Mouse (Mus musculus) bone marrow, adult 2 months (tissue): ENCODE results near the gene Folr1. TPM values are rescaled to one million over a fixed set of nuclear protein-coding genes. Genes with fewer than 3 reads are reported as not detected.

Experiments used
- H3K27ac ChIP-seq: fragments of 200-500 bp; 2 replicates; pipeline ENCODE4 v1.5.1; 2012; ENCODE audit warnings: low read depth, mild to moderate bottlenecking, control low read depth, inconsistent platforms, low read length; ENCODE audit not compliant: control insufficient read depth, poor library complexity, insufficient read depth
- H3K4me1 ChIP-seq: fragments of 200-500 bp; 2 replicates; pipeline ENCODE4 v1.6.1; 2011; ENCODE audit warnings: low read length; ENCODE audit not compliant: control insufficient read depth, insufficient read depth
- H3K4me3 ChIP-seq: fragments of 200-500 bp; replicated peaks from 2 replicates; pipeline ENCODE3; 2011; ENCODE audit warnings: mild to moderate bottlenecking, low read depth, low read length, control low read depth; ENCODE audit not compliant: control insufficient read depth
- CTCF ChIP-seq: fragments of 200-500 bp; IDR thresholded peaks from 2 replicates; pipeline ENCODE4 v1.5.1; 2011; ENCODE audit warnings: low read length, control low read depth; ENCODE audit not compliant: control insufficient read depth, insufficient read depth
- POLR2A ChIP-seq: fragments of 200-500 bp; IDR thresholded peaks from 2 replicates; pipeline ENCODE4 v1.6.1; 2011; ENCODE audit warnings: low read depth, mild to moderate bottlenecking, control low read depth, low read length, borderline replicate concordance; ENCODE audit not compliant: control insufficient read depth
- WGBS: fragments of 180-500 bp; shearing (Covaris S2); methylation state at CpG from one replicate; pipeline ENCODE4 v1.1.7; 2018; 5-methylcytosine and 5-hydroxymethylcytosine counted together
- polyA plus RNA-seq: library from polyadenylated mRNA; stranded (reverse); fragments of >200 nt; gene quantifications from 2 replicates; pipeline ENCODE4 v1.2.4, GENCODE M21; 2011; ENCODE audit warnings: low replicate concordance; ENCODE audit not compliant: missing spikeins, insufficient read depth, insufficient read length

The Folr1 gene
- polyA plus RNA-seq, 1 experiment = 6.8 TPM

DNA sequence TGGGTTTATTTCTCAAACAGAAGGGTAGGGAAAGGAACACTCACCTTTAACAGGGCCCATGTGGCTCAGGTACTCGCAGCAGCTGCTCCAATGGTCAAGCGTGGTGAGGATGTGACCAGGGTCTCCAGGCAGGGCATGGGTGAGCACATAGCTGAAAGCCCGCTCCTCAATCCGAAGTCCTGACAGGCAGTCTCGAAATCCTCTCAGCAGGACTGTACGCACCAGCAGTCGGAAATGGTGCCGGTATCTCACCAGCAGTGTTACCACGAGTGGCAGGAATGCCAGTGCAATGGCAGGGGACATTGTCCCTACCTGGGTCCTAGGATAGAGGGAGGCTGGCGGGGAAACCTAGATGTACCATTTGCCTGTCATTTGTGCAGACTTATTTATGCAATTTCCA, 31.4 kb upstream of the Folr1 start:
- Histone ChIP-seq H3K27ac (no peak overlapping the region), H3K4me1 (peaks cover 6% of the 10 kb centered on the region), H3K4me3 (no peak overlapping the region)
- TF ChIP-seq POLR2A = no peak
- TF ChIP-seq CTCF = no peak
- 85% methylated on average over 10 of the region's 10 CpGs for WGBS

GRCm38 (mm10) chr7:101900331-101901097, 29.9 kb upstream of the Folr1 start:
- no peak overlapping the region for H3K27ac ChIP-seq
- TF ChIP-seq CTCF (no peak), POLR2A (no peak)
- H3K4me3 ChIP-seq = no peak overlapping the region
- 74% methylated on average over 16 of the region's 16 CpGs for WGBS
- H3K4me1 ChIP-seq = peaks cover 3% of the 10 kb centered on the region

GRCm38 (mm10) chr7:101896104-101897066, 25.8 kb upstream of the Folr1 start:
- WGBS = under 1% methylated on average over 57 of the region's 57 CpGs
- Histone ChIP-seq H3K4me1 (peaks cover 3% of the 10 kb centered on the region), H3K27ac (peak overlapping the region; percentile 77), H3K4me3 (peak overlapping the region; percentile 92)
- peak; percentile 66; the same call in 1 of the 2 replicates for TF ChIP-seq POLR2A
- TF ChIP-seq CTCF = no peak

GRCm38 (mm10) chr7:101895695-101896094, 25.1 kb upstream of the Folr1 start:
- no peak for TF ChIP-seq CTCF
- TF ChIP-seq POLR2A = no peak
- 38% methylated on average over 9 of the region's 9 CpGs for WGBS
- Histone ChIP-seq H3K27ac (peak overlapping the region; percentile 69), H3K4me1 (peaks cover 3% of the 10 kb centered on the region), H3K4me3 (peak overlapping the region; percentile 92)

DNA sequence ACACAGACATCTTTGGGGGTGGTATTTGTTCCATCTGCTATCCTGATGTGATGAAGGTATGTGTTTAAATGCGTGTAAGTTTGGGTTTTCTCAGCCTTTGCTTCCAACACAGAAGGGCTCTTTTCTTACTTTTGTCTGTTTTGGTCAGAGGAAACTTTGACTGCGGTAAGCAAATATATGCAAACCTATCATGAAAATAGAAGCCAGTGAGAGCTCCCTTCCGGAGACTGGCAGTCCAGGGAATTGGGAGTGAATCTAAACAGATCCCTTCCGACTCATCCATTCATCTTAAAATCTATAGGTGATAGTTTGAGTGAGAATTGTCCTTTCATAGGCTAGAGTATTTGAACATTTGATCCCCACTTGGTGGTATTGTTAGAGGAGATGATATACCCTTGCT, 17.9 kb upstream of the Folr1 start:
- Histone ChIP-seq H3K27ac (no peak overlapping the region), H3K4me1 (no peaks in the 10 kb centered on the region), H3K4me3 (no peak overlapping the region)
- TF ChIP-seq POLR2A = no peak
- no peak for TF ChIP-seq CTCF
- 78% methylated on average over 4 of the region's 4 CpGs for WGBS

GRCm38 (mm10) chr7:101886274-101886673, 15.7 kb upstream of the Folr1 start:
- TF ChIP-seq POLR2A = no peak
- TF ChIP-seq CTCF = no peak
- WGBS = 82% methylated on average over 6 of the region's 6 CpGs
- Histone ChIP-seq H3K4me1 (no peaks in the 10 kb centered on the region), H3K27ac (no peak overlapping the region), H3K4me3 (no peak overlapping the region)

- no peaks in the 10 kb centered on the region for H3K4me1 ChIP-seq
- 84% methylated on average over 4 of the region's 4 CpGs for WGBS
- no peak overlapping the region for H3K27ac ChIP-seq
- no peak overlapping the region for H3K4me3 ChIP-seq
- TF ChIP-seq POLR2A = no peak
- no peak for TF ChIP-seq CTCF
Measured at GRCm38 (mm10) chr7:101884160-101884559, 13.6 kb upstream of the Folr1 start.
